Mouse (Mus musculus): ENCODE results near the gene Rhoc. TPM values are rescaled to one million over a fixed set of nuclear protein-coding genes. Genes with fewer than 3 reads are reported as not detected.

Rhoc gene
- polyA plus RNA-seq (2017; shearing (Covaris generic)): 3.4 TPM

GRCm38 (mm10) chr3:104788075-104788474 is at the start of gene Rhoc:
TSS of gene Rhoc (plus strand) at chr3:104788375.

GRCm38 (mm10) chr3:104780561-104781420 is 7.4 kb upstream of the Rhoc start, which contains the start of gene Ppm1j:
TSS of gene Ppm1j (plus strand) at chr3:104781056.

GRCm38 (mm10) chr3:104781471-104781903 is 6.7 kb upstream of the Rhoc start, which contains the start of gene Fam19a3:
TSS of gene Fam19a3 (minus strand) at chr3:104781840.

DNA sequence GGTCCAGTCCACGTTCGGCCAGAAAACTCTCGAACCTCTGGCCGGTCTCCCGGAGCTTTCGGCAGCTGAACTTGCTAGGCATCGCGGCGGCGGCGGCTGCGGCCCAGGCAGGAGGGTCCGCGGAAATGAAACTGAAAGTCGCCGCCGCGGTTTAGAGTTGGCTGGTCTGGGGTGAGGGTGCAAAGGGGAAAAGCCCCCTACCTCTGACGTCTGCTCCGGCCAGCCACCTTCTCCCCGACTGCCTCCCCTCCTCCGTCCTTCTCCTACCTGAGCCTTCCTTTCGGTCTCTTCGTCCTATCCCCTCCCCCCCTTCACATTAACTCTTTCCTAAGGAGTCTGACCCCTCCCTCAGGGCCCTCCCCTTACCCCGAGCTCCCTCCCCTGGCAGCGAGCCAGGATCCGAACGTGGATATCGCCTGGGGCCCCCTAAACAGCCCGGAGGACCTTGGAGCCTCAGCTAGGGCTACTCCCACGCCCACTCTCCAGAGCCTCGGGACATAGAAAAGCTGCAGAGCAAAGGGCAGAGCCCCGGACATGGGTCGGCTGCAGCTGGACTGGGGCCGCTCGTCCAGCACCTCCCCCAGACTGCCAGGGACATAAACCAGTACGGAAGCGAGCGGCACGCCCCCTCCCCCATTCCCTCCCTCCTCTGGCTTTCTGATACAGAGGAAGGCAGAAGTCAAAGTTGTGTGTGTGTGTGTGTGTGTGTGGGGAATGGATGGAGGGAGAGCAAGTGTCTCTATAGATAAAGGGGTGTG is 30.0 kb downstream of the Rhoc start, which contains the start of gene Mov10:
Mov10 (minus strand) TSS at position 573 of the 758 bp plus-strand sequence.

Other genes with a start within 250 kb of the Rhoc start
- 39.8 TPM for gene Slc16a1, start 149.7 kb upstream of the Rhoc start, polyA plus RNA-seq (2017; shearing (Covaris generic))
- gene Ppm1j, start 7.3 kb upstream of the Rhoc start, polyA plus RNA-seq (2017; shearing (Covaris generic)): 40.3 TPM
- gene Fam19a3, start 6.5 kb upstream of the Rhoc start, polyA plus RNA-seq (2017; shearing (Covaris generic)): 1.4 TPM
- gene Mov10, start 30.2 kb downstream of the Rhoc start, polyA plus RNA-seq (2017; shearing (Covaris generic)): 16.1 TPM
- 46.2 TPM for gene St7l, start 75.6 kb downstream of the Rhoc start, polyA plus RNA-seq (2017; shearing (Covaris generic))
- 363 TPM for gene Capza1, start 76.1 kb downstream of the Rhoc start, polyA plus RNA-seq (2017; shearing (Covaris generic))
- gene Wnt2b, start 173.5 kb downstream of the Rhoc start, polyA plus RNA-seq (2017; shearing (Covaris generic)): not detected

Data from naive thymus-derived CD4-positive, alpha-beta T cell, adult 5 months (primary cell).